Mouse (Mus musculus) frontal cortex, adult 2 months (tissue): ENCODE measurements around the gene Txn2. TPM values are rescaled to one million over a fixed set of nuclear protein-coding genes. Genes with fewer than 3 reads are reported as not detected.
A peak's percentile ranks its signal among the peaks of the same experiment; 100 is the strongest.

Source experiments
- DNase-seq, 2 experiments: peaks; one replicate each; pipeline ENCODE4 v3.0.0; 2022; ENCODE audit warnings: low spot score in 1 of 2; ENCODE audit errors: extremely low spot score in 1 of 2
- polyA plus RNA-seq: library from polyadenylated mRNA; depleted of rRNA; stranded (reverse); fragments of >200 nt; gene quantifications from 2 replicates; pipeline ENCODE4 v1.2.3, GENCODE M21; 2012; rRNA removed

The Txn2 gene
- polyA plus RNA-seq = 198 and 213 TPM in 2 replicates

DNA sequence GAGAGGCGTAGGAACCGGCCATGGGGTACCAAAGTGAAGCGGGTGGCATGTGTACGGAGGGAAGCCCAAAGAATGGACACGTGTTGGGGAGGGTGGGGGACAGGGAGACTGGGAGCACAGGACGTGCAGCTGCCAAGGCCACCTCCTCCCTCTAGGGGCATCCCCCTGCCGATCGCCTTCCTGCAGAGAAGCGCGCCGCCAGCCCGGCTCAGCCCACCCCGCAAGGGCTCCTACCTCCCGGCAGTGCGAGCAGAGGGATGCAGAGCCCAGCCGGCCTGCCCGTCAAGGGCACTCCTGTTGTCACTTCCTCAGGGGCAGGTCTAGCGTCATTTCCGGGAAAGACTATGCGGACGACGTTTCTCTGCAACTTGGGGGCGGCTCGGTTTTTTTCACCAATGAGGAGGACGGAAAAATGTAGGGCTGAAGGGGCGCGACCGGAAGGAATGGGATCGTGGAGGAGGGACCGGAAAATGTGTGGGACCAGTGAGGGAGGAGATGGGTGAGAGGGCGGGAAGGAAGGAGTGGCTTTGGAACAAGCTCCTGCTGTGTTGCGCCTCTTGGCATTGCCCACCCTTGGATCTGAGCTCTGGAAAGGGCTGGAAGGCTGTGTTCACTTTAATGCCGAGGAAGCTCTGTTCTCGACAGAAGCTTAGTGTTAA lies at the start of gene Txn2:
TSS of gene Txn2 (minus strand) at position 334 of the 659 bp plus-strand sequence.
- peak; percentile 98 to 99 for DNase-seq

DNA sequence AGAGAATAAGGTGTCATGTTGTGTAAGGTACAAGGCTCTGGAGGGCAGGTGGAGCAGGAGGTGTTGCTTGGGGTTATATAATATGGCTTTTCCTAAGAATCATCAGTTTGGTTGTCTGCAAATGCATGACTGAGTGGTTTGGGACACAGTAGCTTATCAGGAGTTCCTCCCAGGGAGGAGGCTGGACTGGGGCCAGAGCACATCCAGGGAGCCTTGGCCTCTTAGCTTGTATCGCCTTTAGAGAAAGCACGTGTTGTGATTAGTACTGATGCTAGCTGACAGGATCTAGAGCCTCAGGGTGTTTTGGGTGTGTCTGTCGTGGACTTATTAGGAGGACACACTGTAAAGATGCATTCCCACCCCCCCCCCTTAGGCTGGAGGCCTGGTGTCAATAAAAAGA lies 48.9 kb upstream of the Txn2 start:
- DNase-seq = no peak

DNA sequence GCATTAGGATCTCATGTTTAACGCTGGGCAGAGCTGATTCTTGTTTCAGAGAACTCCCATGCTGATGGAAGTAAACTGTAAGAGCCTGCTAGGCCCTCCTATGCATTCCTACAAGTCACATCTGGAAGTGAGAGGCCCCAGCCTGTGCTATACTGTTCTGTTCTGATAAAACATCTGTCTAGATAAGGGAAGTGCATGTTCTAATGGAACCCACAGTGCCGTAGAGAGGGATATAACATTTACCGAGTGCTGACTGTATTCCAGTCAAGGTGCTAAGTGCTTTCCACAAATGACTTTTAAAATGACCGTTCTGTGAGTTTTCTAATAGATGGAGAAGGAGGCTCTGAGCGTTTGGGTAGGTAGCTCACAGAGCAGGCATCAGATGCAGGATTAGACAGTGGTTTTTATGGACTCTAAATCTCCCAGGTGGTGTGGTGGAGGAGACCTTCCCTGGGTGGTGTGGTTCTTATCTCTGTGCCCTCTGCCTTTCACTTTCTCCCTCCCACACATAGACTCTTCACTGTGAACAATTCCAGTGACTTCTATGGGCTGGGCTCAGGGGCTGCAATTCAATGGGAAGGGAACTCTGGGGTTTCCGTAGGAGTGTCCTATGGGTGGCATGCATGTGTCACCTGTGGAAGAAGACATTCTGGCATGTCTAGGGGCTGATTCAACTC lies 45.5 kb upstream of the Txn2 start:
- DNase-seq = no peak

DNA sequence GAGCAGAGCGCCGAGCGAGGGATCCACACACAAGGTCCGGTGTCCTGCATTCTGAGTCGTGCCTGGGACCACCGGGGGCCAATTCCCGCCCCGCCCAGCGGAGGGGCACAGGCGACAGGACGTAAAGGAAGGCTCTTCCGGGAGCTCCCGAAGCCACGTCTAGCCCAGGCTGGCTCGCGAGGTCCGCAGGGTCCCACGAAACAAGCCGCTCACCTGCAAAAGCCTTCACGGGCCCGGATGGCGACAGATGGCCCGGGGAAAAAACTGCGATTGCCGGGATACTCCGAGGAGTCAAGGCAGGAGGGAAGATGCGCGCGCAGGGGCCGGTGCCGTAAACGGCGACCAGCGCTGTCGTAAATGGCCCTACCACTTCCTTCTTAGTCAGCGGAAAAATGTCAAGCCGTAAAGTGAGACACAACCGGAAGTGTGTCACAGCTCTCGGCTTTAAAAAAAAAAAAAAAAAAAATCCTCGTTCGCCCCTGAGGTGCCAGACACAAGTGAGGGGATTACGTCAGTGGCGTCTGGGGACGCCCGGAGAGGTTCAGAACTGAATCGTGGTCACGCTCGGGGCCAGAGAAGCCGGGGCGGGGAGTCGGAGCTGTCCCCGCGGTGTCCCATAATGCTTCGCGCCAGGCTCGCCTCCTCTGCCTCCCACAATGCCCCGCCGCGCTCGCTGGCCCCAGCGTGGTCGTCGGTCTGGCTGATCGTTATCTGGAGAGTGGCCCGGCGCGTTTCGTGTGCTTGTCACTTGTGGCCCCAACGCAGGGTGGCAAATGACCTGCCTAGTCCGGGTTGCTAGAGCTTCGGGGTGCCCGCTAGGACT lies 41.9 kb upstream of the Txn2 start, which contains the start of gene Eif3d:
TSS of gene Eif3d (minus strand) at position 344 of the 823 bp plus-strand sequence.
- DNase-seq = peak; percentile 97 to 99

DNA sequence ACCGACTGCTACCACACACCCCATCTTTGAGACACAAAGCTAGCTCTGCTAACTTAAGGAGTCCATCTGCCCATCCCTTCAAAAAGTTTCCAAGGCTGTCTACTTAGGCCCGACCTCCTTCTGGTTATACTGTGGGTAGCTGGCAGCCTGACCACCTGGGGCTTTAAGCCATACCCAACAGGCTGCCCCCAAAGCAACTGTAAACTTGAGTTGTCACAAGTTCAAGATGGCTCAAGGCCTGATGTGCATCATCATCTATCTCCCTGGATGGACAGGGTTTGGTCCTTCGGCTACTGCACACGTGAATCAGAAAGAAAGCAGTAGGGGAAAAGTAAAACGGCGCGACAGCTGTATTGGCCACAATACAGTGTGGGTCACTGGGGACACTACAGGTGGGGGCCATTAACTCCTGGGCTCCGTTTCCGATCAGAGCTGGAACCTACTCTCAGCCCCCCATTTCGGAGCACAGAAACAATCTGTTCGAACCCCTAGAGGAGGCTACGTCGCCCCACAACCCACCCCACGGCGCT lies 41.2 kb upstream of the Txn2 start:
- DNase-seq = no peak

DNA sequence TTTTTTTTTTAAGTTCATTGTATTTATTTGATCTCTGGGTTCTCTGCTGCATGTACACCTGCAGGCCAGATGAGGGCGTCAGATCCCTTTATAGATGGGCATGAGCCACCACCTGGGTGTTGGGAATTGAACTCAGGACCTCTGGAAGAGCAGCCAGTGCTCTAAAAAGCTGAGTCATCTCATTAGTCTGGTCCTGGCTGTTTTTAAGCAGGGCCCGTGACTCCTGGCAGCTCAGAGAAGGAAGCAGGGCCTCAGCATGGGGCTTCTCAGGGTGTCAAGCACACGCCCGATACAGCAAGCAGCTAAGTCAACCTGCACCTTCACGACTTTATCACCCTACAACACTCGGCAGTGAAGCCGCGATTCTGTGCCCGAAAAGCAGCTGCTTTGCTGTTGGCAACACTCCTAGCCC lies 36.3 kb upstream of the Txn2 start:
- DNase-seq = no peak

DNA sequence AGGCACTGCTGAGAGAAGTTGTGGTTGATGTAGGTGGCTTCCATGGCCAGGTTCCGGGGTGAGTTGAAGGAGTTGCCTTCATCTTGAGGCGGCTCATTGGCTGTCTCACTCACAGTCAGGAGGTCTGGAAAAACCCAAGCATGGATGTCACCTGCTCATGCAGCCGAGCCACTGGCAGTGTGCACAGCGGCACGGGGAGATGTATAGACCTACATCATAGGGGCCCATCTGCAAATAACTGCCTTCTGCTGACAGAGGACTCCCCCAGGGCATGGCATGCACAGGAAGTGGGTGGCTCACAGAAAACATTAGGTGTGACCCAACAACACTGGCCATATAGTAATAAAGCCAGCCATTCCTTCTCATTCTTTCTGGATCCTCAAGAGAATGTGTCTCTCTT lies 33.6 kb upstream of the Txn2 start:
- no peak for DNase-seq

DNA sequence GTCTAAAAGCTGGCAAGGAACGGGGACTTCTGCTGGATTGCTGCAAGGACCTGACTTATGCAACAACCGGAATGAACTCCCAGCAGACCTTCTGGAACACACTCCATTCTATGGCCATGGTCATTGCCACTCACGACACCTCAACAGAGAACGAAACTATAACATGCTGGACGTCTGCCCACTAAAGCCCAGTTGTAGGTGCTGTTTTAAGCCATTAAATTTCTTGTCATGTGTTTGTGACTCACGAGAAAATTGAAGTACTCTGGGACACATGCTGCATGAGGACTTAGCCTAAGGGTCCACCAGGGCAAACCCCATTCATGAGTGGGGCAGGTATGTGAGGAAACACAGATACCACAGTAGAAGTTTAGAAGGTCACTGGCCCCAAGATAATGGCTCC lies 31.9 kb upstream of the Txn2 start:
- no peak for DNase-seq

DNA sequence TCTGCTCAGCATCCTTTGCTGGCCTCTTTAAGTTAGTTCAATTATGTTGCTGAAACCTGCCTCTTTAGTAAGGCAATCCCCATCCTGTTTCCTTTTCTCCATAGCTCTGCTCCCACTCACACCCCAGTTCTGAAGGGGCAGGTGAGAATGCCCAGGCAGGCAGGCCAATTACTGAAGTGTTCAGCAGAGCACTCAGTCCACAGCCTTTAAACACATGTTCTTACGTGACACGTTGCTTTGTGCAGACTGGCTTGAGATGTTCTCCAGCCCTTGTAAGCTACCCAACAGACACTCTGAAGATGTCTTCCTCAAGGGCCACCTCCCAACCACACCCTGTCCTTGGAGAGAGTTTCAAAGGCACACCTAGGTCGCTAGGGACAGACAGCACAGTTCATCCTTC lies 29.3 kb upstream of the Txn2 start:
- DNase-seq = no peak

DNA sequence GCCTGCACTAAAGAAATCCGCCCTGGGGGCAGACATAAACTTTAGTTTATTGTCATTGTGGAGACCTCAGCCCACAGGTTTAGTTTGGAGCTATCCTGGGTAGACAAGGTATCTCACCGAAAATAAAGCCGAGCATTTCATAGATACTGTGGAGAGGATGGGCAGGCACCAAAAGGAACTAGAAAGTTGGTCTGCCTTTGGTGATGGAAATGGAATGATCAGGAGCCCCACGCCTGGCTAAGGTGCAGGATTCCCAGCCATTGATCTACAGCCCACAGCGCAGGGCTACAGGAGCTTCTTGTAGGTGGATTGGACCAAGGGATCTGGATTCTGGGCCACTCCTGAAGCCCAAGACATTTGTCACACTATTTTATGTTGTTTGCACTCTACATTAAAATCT lies 28.8 kb upstream of the Txn2 start:
- no peak for DNase-seq

DNA sequence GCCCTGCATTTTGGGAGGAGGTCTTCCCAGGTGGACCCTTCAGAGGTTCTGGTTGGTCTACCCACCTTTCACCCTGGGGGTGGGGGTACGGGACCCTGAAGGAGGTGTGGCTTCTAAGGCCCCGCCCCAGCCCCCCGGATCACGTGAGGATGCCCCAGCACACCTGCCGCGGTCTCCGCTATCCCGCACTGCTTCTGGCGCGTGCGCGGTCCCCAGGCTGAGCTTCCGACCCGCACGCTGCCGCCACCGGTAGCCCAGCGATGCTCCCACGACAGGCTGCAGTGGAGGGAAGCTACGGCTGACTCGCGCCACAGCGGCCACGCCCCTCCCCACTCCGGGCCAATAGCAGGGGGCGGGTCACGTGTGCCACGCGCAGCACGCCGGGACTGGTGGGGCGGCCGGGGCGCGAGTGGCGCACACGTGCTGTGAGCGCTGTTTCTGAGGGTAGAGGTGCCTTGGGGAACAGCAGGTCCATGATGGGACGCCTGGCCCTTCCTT lies 27.6 kb upstream of the Txn2 start, which contains the start of gene Foxred2:
TSS of gene Foxred2 (minus strand) at position 319 of the 498 bp plus-strand sequence.
- DNase-seq = peak; percentile 61 to 86

DNA sequence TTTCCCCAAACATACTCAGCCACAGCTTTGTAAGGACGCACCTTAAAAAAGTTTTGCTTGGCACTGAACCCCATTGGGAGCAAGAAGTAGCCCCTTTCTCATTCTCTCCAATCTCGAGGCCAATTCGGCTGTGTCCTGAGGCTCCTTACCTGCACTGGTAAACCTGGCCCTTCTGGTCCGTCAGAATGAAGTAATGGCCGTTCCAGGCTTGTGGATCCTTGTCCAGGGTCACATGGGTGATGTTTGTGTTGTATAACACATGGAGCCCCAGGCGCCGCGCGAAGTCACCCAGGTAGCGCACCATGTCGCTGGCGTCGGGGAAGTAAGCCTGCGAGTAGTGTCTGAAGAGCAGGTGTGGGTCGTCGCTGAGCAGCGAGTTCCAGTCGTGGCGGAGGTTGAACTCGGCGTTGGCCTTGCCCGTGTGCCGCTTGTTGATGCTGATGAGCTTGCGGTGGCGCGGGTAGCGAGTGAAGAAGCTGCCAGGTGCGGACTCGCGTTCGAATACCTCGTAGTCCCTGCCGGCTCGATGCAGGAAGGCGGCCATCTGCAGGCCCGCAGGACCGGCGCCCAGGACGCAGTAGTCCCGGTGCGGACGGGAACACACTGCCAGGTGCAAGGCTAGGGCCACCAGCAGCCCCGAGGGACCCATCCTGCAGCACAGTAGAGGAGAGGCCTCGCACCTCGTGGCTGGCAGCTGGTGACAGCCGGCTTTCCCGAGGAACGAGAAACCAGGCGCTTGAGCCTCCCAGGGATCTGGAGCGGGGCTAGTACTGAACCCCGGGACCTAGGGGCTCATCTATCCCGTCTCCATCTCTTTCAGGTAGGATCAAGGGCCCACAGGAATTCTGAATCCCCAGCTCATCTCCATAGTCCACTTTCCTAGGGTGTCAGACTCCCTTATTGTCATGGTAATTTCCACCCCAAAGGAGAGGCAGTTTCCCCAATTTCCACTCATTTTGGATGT lies 26.9 kb upstream of the Txn2 start:
- no peak for DNase-seq

DNA sequence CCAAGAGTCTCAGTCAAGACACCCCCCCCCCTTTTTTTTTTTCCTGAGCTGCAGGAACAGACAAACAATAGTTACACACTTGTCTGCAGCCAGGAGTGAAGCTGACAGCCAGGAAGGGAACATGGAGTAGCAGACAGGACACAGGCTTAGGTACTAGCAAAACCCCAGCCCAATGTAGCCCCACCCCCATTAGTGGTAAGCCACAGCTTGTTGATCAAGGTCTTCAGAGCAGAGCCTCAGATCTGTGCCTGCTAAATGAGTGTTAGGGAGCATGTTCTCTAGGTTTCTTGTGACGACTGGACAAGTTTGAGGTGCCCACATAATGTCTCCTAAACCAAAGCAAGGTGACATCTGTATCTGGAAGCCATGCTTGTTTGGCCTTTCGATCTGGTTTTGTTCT lies 25.6 kb upstream of the Txn2 start:
- DNase-seq = no peak

DNA sequence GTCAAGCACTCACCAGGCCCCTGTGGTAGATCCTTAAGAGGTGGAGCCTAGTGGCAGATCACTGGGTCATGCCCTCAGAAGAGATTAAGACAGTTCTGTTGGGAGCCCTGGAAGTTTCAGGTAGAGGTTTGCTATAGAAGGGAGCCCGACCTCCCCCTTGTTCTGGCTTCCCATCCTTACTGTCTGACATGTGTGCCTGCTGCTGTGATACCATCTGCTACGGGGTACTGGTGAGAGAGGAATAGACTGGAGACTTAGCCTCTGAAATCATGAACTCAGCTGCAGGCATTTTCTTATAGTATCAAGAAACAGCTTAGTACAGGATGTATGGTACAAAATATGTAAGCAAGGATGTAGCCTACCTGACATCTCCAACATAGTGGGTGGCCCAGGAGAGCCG lies 24.1 kb upstream of the Txn2 start:
- no peak for DNase-seq

DNA sequence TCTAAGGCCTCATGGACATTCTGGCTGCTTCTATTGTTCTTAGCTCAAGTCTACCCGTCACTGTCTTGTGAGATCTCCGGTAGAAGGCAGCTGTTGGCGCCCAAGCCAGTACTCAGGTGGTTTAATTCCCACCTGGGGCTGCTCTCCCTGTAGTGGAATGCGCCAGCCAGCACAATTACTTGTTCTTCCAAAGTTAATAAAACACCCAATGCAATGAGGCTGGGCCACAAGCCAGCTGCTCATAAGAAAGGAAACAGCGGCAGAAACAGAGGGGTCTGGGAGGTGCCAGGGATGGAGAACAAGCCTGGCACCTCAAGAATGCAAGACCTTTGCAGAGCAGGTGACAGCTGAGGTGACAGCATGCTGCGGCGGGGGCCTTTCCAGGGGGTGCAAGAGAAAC lies 20.3 kb upstream of the Txn2 start:
- DNase-seq = no peak

DNA sequence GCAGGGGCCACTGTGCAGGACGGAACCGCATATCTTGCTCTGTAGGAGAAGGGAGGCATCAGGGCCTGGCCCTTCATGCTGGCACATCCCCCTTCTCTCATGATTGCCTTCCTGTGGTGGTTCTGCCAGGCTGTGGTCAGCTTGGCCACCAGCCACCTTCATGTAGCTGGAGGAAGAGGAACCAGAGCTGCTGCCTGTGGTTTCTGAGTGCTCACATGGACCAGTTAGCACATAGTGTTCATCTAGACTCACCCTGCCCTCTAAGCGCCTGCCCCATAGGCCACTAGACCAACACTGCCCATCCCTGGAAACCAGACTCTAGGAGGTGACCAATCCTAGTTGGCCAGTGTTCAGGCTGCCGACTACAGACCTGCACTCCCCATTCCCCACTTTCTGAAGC lies 16.9 kb upstream of the Txn2 start:
- DNase-seq = no peak

DNA sequence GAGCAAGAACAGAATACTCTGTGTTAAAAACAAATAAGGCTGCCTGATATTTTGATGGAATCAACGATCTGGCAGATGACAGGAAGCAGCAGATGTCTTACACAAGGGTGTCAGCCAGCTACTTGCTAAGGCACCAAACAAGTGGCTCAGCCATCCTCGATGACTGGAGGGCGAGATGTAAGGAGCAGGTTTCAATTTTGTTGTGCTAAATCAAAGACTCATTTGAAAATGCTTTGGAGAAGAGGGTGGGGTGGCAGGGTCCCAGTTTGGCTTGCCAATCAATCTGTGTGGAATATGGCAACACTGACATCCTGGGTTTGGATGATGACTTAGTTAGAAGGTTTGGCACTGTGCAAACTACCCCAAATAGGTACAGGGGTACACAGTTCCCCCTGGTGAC lies 12.8 kb upstream of the Txn2 start:
- no peak for DNase-seq

DNA sequence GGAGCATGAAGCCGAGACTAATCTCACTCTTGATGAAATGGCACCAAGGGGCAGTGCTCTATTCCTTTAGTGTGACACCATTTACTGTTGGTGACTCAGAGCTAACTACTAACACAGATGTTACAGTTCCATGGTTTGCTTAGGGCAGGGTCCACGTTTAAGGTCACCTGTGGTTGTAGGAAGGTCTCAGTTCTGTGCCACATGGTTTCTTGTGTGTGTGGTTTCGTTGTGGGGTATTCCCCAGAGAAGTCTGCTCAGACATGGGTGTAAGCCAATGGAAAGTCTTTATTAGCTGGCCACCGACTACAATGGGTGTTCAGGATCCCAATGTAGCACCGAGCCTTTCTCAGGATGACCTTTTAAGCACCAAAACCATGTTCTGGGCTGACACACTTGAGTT lies 9.7 kb upstream of the Txn2 start:
- DNase-seq = no peak

DNA sequence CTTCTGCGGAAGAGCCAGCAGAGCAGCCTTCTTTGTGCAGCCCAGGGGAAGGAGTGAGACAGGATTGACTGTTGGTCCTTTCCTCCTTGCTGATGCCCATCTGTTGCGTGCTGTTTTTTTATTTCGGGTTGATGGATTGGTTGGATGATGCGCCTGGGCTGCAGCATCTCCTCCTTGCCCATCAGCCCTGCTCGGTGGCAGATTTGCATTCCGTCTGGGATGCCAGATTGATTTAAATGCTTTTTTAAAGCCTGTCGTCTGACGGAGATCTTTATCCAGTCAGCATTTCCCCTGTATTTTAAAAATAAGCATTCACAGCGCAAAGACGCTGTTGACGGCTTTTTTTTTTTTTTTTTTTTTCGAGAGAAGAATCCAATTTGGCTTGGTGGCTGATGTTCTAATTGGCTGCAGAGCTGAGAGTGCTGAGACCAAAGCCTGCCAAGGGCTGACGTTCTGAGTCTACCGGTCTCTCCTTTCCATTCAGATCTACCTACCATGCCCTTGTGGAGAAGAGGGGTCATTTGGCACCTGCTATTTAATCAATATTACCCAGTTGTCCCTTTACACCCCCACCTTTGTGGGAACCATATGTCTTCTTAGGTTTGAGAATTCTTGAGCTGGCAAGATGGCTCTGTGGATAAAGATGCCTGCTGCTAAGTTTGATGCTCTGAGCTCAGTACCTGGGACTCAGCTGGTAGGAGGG lies 7.0 kb upstream of the Txn2 start:
- DNase-seq = peak in 1 of 2 experiments; percentile 64
